Comparison of ENCODE assay signal across 9 mouse cellular contexts in genomic region chr7:126809723-126810369, GRCm38 (mm10). TPM values are rescaled to one million over a fixed set of nuclear protein-coding genes. Genes with fewer than 3 reads are reported as not detected.
DNase-seq lines count a peak whose midpoint lies in the region; ATAC-seq lines count a peak whose summit lies in the region.
"Had no signal": no experiment of that assay in that cellular context is flagged by ENCODE, and none has a peak within 500 bp of the region (broad histone marks: within the 10 kb centered on the region; RNA-seq: fewer than 3 reads in every experiment).

No protein-coding gene starts in this region.

- no peaks in the 10 kb centered on the region for H3K27me3 ChIP-seq in kidney, embryonic 15.5 days
- H3K27me3 ChIP-seq in embryonic facial prominence, embryonic 14.5 days (replicated peaks; ENCODE audit: control insufficient read depth, insufficient read depth, low read length), result no peaks in the 10 kb centered on the region
- no peaks in the 10 kb centered on the region for H3K27me3 ChIP-seq in intestine, embryonic 14.5 days (replicated peaks; ENCODE audit: control insufficient read depth, insufficient read depth, low read length)
- no peaks in the 10 kb centered on the region for H3K27me3 ChIP-seq in midbrain, embryonic 13.5 days
- H3K27me3 ChIP-seq: Patski had no signal

- no peak for ATAC-seq in kidney, embryonic 15.5 days (replicated peaks; ENCODE audit: low FRiP score)
- ATAC-seq in embryonic facial prominence, embryonic 14.5 days (ENCODE audit: low read depth), result no peak
- no peak for ATAC-seq in intestine, embryonic 14.5 days (replicated peaks; ENCODE audit: low FRiP score, low TSS enrichment, low read depth)
- ATAC-seq in midbrain, embryonic 13.5 days, result no peak
- ATAC-seq in cerebellum, adult (ENCODE audit: insufficient number of reproducible peaks, low FRiP score, low TSS enrichment), result no peak

- peak overlapping the region; percentile 84 for H3K9ac ChIP-seq in kidney, embryonic 15.5 days
- H3K9ac ChIP-seq in embryonic facial prominence, embryonic 14.5 days (ENCODE audit: low read depth, low read length), result peak overlapping the region; percentile 82
- H3K9ac ChIP-seq in intestine, embryonic 14.5 days (ENCODE audit: low read length), result peak overlapping the region; percentile 69
- H3K9ac ChIP-seq in midbrain, embryonic 13.5 days (replicated peaks), result peak overlapping the region; percentile 87; the same call in 1 of the 2 replicates

- H3K27ac ChIP-seq in kidney, embryonic 15.5 days, result peak overlapping the region; percentile 79
- no peak overlapping the region; the same call in 1 of the 2 replicates for H3K27ac ChIP-seq in embryonic facial prominence, embryonic 14.5 days (replicated peaks; ENCODE audit: low read depth, low read length)
- H3K27ac ChIP-seq in intestine, embryonic 14.5 days (ENCODE audit: low read depth), result peak overlapping the region; percentile 76; the same call in 1 of the 2 replicates
- no peak overlapping the region for H3K27ac ChIP-seq in midbrain, embryonic 13.5 days

- peak overlapping the region; percentile 75; the same call in 1 of the 2 replicates for H3K4me3 ChIP-seq in kidney, embryonic 15.5 days (replicated peaks)
- peak overlapping the region; percentile 67 for H3K4me3 ChIP-seq in embryonic facial prominence, embryonic 14.5 days (ENCODE audit: low read depth, low read length)
- H3K4me3 ChIP-seq in intestine, embryonic 14.5 days (ENCODE audit: low read depth, low read length), result 0 out of 2 replicates have a peak overlapping the region, but pooled peaks have one; percentile 73
- H3K4me3 ChIP-seq in midbrain, embryonic 13.5 days (replicated peaks), result peak overlapping the region; percentile 77

- no peak for DNase-seq in kidney, postnatal 4 days
- no peak for DNase-seq in embryonic facial prominence, embryonic 14.5 days (ENCODE audit: low spot score)
- no peak for DNase-seq in intestine, embryonic 14.5 days (ENCODE audit: low spot score)
- no peak for DNase-seq in frontal cortex, postnatal 10 days (ENCODE audit: low spot score in 2 of 2)
- DNase-seq in ovary, postnatal 10 days (ENCODE audit: low spot score), result no peak

- H3K4me1 ChIP-seq in kidney, embryonic 15.5 days, result peaks cover 30% of the 10 kb centered on the region
- H3K4me1 ChIP-seq in embryonic facial prominence, embryonic 14.5 days (ENCODE audit: control insufficient read depth, insufficient read depth, low read length), result peaks cover 15% of the 10 kb centered on the region
- peaks cover 15% of the 10 kb centered on the region for H3K4me1 ChIP-seq in intestine, embryonic 14.5 days (replicated peaks; ENCODE audit: control insufficient read depth, insufficient read depth, low read length)
- H3K4me1 ChIP-seq in midbrain, embryonic 13.5 days (replicated peaks), result peaks cover 20% of the 10 kb centered on the region

- peaks cover 13% of the 10 kb centered on the region for H3K36me3 ChIP-seq in kidney, embryonic 15.5 days
- H3K36me3 ChIP-seq in embryonic facial prominence, embryonic 14.5 days (ENCODE audit: control insufficient read depth, insufficient read depth, low read length), result 0 out of 2 replicates have a peak, but pooled peaks cover 4% of the 10 kb centered on the region
- 0 out of 2 replicates have a peak, but pooled peaks cover 7% of the 10 kb centered on the region for H3K36me3 ChIP-seq in intestine, embryonic 14.5 days (ENCODE audit: control insufficient read depth, insufficient read depth, low read length)
- 0 out of 2 replicates have a peak, but pooled peaks cover 3% of the 10 kb centered on the region for H3K36me3 ChIP-seq in midbrain, embryonic 13.5 days

- peak overlapping the region; percentile 89 for H3K4me2 ChIP-seq in kidney, embryonic 15.5 days
- H3K4me2 ChIP-seq in embryonic facial prominence, embryonic 14.5 days (ENCODE audit: low read depth, low read length), result peak overlapping the region; percentile 89
- H3K4me2 ChIP-seq in intestine, embryonic 14.5 days (ENCODE audit: low read length), result peak overlapping the region; percentile 87
- H3K4me2 ChIP-seq in midbrain, embryonic 13.5 days (replicated peaks), result peak overlapping the region; percentile 87

- H3K9me3 ChIP-seq in kidney, embryonic 15.5 days (replicated peaks), result no peaks in the 10 kb centered on the region
- no peaks in the 10 kb centered on the region for H3K9me3 ChIP-seq in embryonic facial prominence, embryonic 14.5 days (ENCODE audit: control insufficient read depth, low read length)
- H3K9me3 ChIP-seq in intestine, embryonic 14.5 days (ENCODE audit: control insufficient read depth, low read length), result no peaks in the 10 kb centered on the region
- H3K9me3 ChIP-seq in midbrain, embryonic 13.5 days, result no peaks in the 10 kb centered on the region

- 53% methylated on average over 5 of the region's 5 CpGs for WGBS in kidney, embryonic 15.5 days
- 57% methylated on average over 5 of the region's 5 CpGs for WGBS in embryonic facial prominence, embryonic 14.5 days
- 56% methylated on average over 5 of the region's 5 CpGs for WGBS in intestine, embryonic 14.5 days
- WGBS in midbrain, embryonic 13.5 days, result 70% methylated on average over 5 of the region's 5 CpGs

RNA-seq across cellular contexts. Expression of gene Fam57b, which starts 12.4 kb away (rescaled TPM):
- polyA plus RNA-seq in kidney, embryonic 15.5 days (2015; fragmentation: Nextera tagmentation; extraction: Ambion mirVana), result 0.52 and 0.54 TPM in 2 replicates
- 1.1 and 1.9 TPM in 2 replicates for polyA plus RNA-seq in embryonic facial prominence, embryonic 14.5 days (2014; fragmentation: Nextera tagmentation; extraction: Ambion mirVana)
- 1.5 and 1.8 TPM in 2 replicates for polyA plus RNA-seq in intestine, embryonic 14.5 days (2014; fragmentation: Nextera tagmentation; extraction: Ambion mirVana)
- polyA plus RNA-seq in midbrain, embryonic 13.5 days (2015; fragmentation: Nextera tagmentation; extraction: Ambion mirVana), result 48.3 and 52.6 TPM in 2 replicates

RNA-seq across cellular contexts. Expression of gene Ppp4c, which starts 17.6 kb away (rescaled TPM):
- polyA plus RNA-seq in kidney, embryonic 15.5 days (2015; fragmentation: Nextera tagmentation; extraction: Ambion mirVana), result 257 and 272 TPM in 2 replicates
- polyA plus RNA-seq in embryonic facial prominence, embryonic 14.5 days (2014; fragmentation: Nextera tagmentation; extraction: Ambion mirVana), result 214 and 256 TPM in 2 replicates
- polyA plus RNA-seq in intestine, embryonic 14.5 days (2014; fragmentation: Nextera tagmentation; extraction: Ambion mirVana), result 277 and 280 TPM in 2 replicates
- 224 and 241 TPM in 2 replicates for polyA plus RNA-seq in midbrain, embryonic 13.5 days (2015; fragmentation: Nextera tagmentation; extraction: Ambion mirVana)

RNA-seq across cellular contexts. Expression of gene 4930451I11Rik, which starts 21.6 kb away (rescaled TPM):
- polyA plus RNA-seq in kidney, embryonic 15.5 days (2015; fragmentation: Nextera tagmentation; extraction: Ambion mirVana), result not detected in 2 replicates
- polyA plus RNA-seq in embryonic facial prominence, embryonic 14.5 days (2014; fragmentation: Nextera tagmentation; extraction: Ambion mirVana), result not detected in 2 replicates
- not detected in 2 replicates for polyA plus RNA-seq in intestine, embryonic 14.5 days (2014; fragmentation: Nextera tagmentation; extraction: Ambion mirVana)
- polyA plus RNA-seq in midbrain, embryonic 13.5 days (2015; fragmentation: Nextera tagmentation; extraction: Ambion mirVana), result not detected in 2 replicates
- polyA plus RNA-seq: Patski had no signal

RNA-seq across cellular contexts. Expression of gene Tbx6, which starts 28.6 kb away (rescaled TPM):
- polyA plus RNA-seq in kidney, embryonic 15.5 days (2015; fragmentation: Nextera tagmentation; extraction: Ambion mirVana), result 0.37 and 0.51 TPM in 2 replicates
- 0.24 and 0.35 TPM in 2 replicates for polyA plus RNA-seq in embryonic facial prominence, embryonic 14.5 days (2014; fragmentation: Nextera tagmentation; extraction: Ambion mirVana)
- polyA plus RNA-seq in intestine, embryonic 14.5 days (2014; fragmentation: Nextera tagmentation; extraction: Ambion mirVana), result 0.36 and 0.47 TPM in 2 replicates
- 0.36 and 0.49 TPM in 2 replicates for polyA plus RNA-seq in midbrain, embryonic 13.5 days (2015; fragmentation: Nextera tagmentation; extraction: Ambion mirVana)

RNA-seq across cellular contexts. Expression of gene Ypel3, which starts 33.1 kb away (rescaled TPM):
- polyA plus RNA-seq in kidney, embryonic 15.5 days (2015; fragmentation: Nextera tagmentation; extraction: Ambion mirVana), result 81.5 and 82.2 TPM in 2 replicates
- 117 and 123 TPM in 2 replicates for polyA plus RNA-seq in embryonic facial prominence, embryonic 14.5 days (2014; fragmentation: Nextera tagmentation; extraction: Ambion mirVana)
- polyA plus RNA-seq in intestine, embryonic 14.5 days (2014; fragmentation: Nextera tagmentation; extraction: Ambion mirVana), result 105 and 106 TPM in 2 replicates
- polyA plus RNA-seq in midbrain, embryonic 13.5 days (2015; fragmentation: Nextera tagmentation; extraction: Ambion mirVana), result 163 and 180 TPM in 2 replicates

Comparison
In these comparisons a context has a peak if more than half of its experiments do, and no peak if none do; other contexts are left out.
1. H3K27ac ChIP-seq: peak in kidney, embryonic 15.5 days (single experiment) and intestine, embryonic 14.5 days (single experiment); none in embryonic facial prominence, embryonic 14.5 days (single experiment) and midbrain, embryonic 13.5 days (single experiment).
2. RNA of gene Fam57b, which starts 12.4 kb away (polyA plus RNA-seq): 48.3 to 52.6 TPM in midbrain, embryonic 13.5 days; 1.5 to 1.8 TPM in intestine, embryonic 14.5 days, 1.1 to 1.9 TPM in embryonic facial prominence, embryonic 14.5 days and 0.52 to 0.54 TPM in kidney, embryonic 15.5 days; every median in the first group is over 10 times any median in the second.
3. Peak in every context shown above with its lines, with median percentiles within 50 percentile points of each other: H3K4me2 ChIP-seq, H3K4me3 ChIP-seq and H3K9ac ChIP-seq.